Mouse (Mus musculus) embryonic facial prominence, embryonic 13.5 days (tissue): ENCODE results near the gene Acot4. TPM values are rescaled to one million over a fixed set of nuclear protein-coding genes. Genes with fewer than 3 reads are reported as not detected.
"Not testable (repeated sequence)": the region's sequence is repeated elsewhere in the genome, so short reads cannot be mapped to it uniquely, and the experiment has no call there.

Experiments used
- ATAC-seq: fragments of 200-750 bp; cut with Nextera tagmentation; 2 replicates; pipeline ENCODE4 v1.8.0; 2017; ENCODE audit warnings: low read depth; ENCODE audit not compliant: insufficient number of reproducible peaks, insufficient read depth, low FRiP score, low TSS enrichment
- H3K27ac ChIP-seq: fragments of 300-500 bp; sonication (generic); 2 replicates; pipeline ENCODE4 v1.5.1; 2015; ENCODE audit warnings: moderate library complexity, mild to moderate bottlenecking, inconsistent platforms
- H3K27me3 ChIP-seq: fragments of 300-500 bp; sonication (generic); 2 replicates; pipeline ENCODE4 v1.6.1; 2015; ENCODE audit warnings: mild to moderate bottlenecking, inconsistent platforms
- H3K36me3 ChIP-seq: fragments of 300-500 bp; sonication (generic); 2 replicates; pipeline ENCODE4 v1.6.1; 2015; ENCODE audit warnings: mild to moderate bottlenecking, inconsistent platforms
- H3K4me1 ChIP-seq: fragments of 300-500 bp; sonication (generic); 2 replicates; pipeline ENCODE4 v1.6.1; 2015; ENCODE audit warnings: inconsistent platforms
- H3K4me2 ChIP-seq: fragments of 300-500 bp; sonication (generic); 2 replicates; pipeline ENCODE4 v1.6.1; 2015; ENCODE audit warnings: moderate library complexity, mild to moderate bottlenecking, inconsistent platforms
- H3K4me3 ChIP-seq: fragments of 300-500 bp; sonication (generic); 2 replicates; pipeline ENCODE4 v1.5.1; 2015; ENCODE audit warnings: mild to moderate bottlenecking, inconsistent platforms
- H3K9ac ChIP-seq: fragments of 300-500 bp; sonication (generic); 2 replicates; pipeline ENCODE4 v1.6.1; 2015; ENCODE audit warnings: mild to moderate bottlenecking, inconsistent platforms
- H3K9me3 ChIP-seq: fragments of 300-500 bp; sonication (generic); 2 replicates; pipeline ENCODE4 v1.6.1; 2016; ENCODE audit warnings: inconsistent platforms
- WGBS: fragments of 180-500 bp; shearing (Covaris S2); methylation state at CpG from one replicate; pipeline ENCODE4 v1.1.7; 2015; ENCODE audit warnings: mixed read lengths; 5-methylcytosine and 5-hydroxymethylcytosine counted together
- polyA plus RNA-seq: library from polyadenylated mRNA; unstranded; fragments of >200 nt; fragmentation: Nextera tagmentation; extraction: Ambion mirVana; gene quantifications from 2 replicates; pipeline ENCODE4 v1.2.1, GENCODE M21; 2015

The Acot4 gene
- polyA plus RNA-seq, 1 experiment from 2014 or later = 0.22 TPM

- Histone ChIP-seq H3K9ac (no peak overlapping the region), H3K9me3 (no peaks in the 10 kb centered on the region), H3K4me2 (no peak overlapping the region), H3K27me3 (no peaks in the 10 kb centered on the region), H3K4me1 (no peaks in the 10 kb centered on the region), H3K36me3 (no peaks in the 10 kb centered on the region), H3K4me3 (no peak overlapping the region), H3K27ac (no peak overlapping the region)
- no peak for ATAC-seq
- 76% methylated on average over 2 of the region's 2 CpGs for WGBS
Measured at GRCm38 (mm10) chr12:84083842-84084241, 45.7 kb downstream of the Acot4 start.

- WGBS = 87% methylated on average over 4 of the region's 4 CpGs
- Histone ChIP-seq H3K4me1 (no peaks in the 10 kb centered on the region), H3K27ac (no peak overlapping the region), H3K9ac (no peak overlapping the region), H3K9me3 (peaks cover under 1% of the 10 kb centered on the region), H3K36me3 (no peaks in the 10 kb centered on the region), H3K27me3 (no peaks in the 10 kb centered on the region), H3K4me3 (no peak overlapping the region), H3K4me2 (no peak overlapping the region)
- no peak for ATAC-seq
Measured at GRCm38 (mm10) chr12:84084581-84084980, 46.4 kb downstream of the Acot4 start.

GRCm38 (mm10) chr12:84094666-84095065, 56.5 kb downstream of the Acot4 start:
- 85% methylated on average over 5 of the region's 5 CpGs for WGBS
- peaks cover 19% of the 10 kb centered on the region for H3K9me3 ChIP-seq
- not testable (repeated sequence) for H3K27me3 ChIP-seq, H3K4me2 ChIP-seq, ATAC-seq, H3K4me1 ChIP-seq, H3K36me3 ChIP-seq, H3K27ac ChIP-seq, H3K4me3 ChIP-seq, H3K9ac ChIP-seq

Other genes with a start within 250 kb of the Acot4 start
- gene Numb, start 116.4 kb upstream of the Acot4 start, polyA plus RNA-seq = 33.1 and 34.9 TPM in 2 replicates
- 12.8 and 15.1 TPM in 2 replicates for gene Riox1, start 87.8 kb upstream of the Acot4 start, polyA plus RNA-seq
- gene Heatr4, start 53.5 kb upstream of the Acot4 start, polyA plus RNA-seq = not detected in 2 replicates
- 20.8 and 22.9 TPM in 2 replicates for gene Acot2, start 50.5 kb upstream of the Acot4 start, polyA plus RNA-seq
- 44.9 and 45.4 TPM in 2 replicates for gene Acot1, start 28.9 kb upstream of the Acot4 start, polyA plus RNA-seq
- gene Gm49366, start 556 bp downstream of the Acot4 start, polyA plus RNA-seq = not detected in 2 replicates
- not detected in 2 replicates for gene Acot3, start 13.8 kb downstream of the Acot4 start, polyA plus RNA-seq
- 0.18 TPM in 1 of 2 replicates, not detected in the other for gene Acot5, start 30.9 kb downstream of the Acot4 start, polyA plus RNA-seq
- 1.4 and 1.6 TPM in 2 replicates for gene Acot6, start 62.3 kb downstream of the Acot4 start, polyA plus RNA-seq
- 7.5 and 9.0 TPM in 2 replicates for gene Dnal1, start 76.0 kb downstream of the Acot4 start, polyA plus RNA-seq
- 0.74 and 1.1 TPM in 2 replicates for gene Pnma1, start 110.1 kb downstream of the Acot4 start, polyA plus RNA-seq
- 9.9 and 11.1 TPM in 2 replicates for gene Elmsan1, start 180.5 kb downstream of the Acot4 start, polyA plus RNA-seq
- 12.7 and 12.8 TPM in 2 replicates for gene Ptgr2, start 246.9 kb downstream of the Acot4 start, polyA plus RNA-seq